Mouse (Mus musculus) ES-E14 (cell line): ENCODE results near the gene Phyhipl. TPM values are rescaled to one million over a fixed set of nuclear protein-coding genes. Genes with fewer than 3 reads are reported as not detected.

Source experiments
- DNase-seq: peaks from one replicate; pipeline ENCODE4 v3.0.0-alpha.2; 2013; ENCODE audit warnings: low read depth, low spot score
- H3K27ac ChIP-seq: 2 replicates; pipeline ENCODE4 v1.5.1; 2012; ENCODE audit warnings: low read depth, mild to moderate bottlenecking, low read length, moderate library complexity, mixed read lengths; ENCODE audit not compliant: poor library complexity, insufficient read depth, severe bottlenecking
- H3K36me3 ChIP-seq: 2 replicates; pipeline ENCODE4 v1.6.1; 2012; ENCODE audit warnings: mild to moderate bottlenecking, low read length, moderate library complexity, mixed read lengths; ENCODE audit not compliant: control insufficient read depth, poor library complexity, insufficient read depth, severe bottlenecking
- H3K4me1 ChIP-seq, 2 experiments: fragments of 150-350 bp in 1 of 2; sonication (generic) in 1 of 2; 2 replicates each; pipeline ENCODE4 v1.6.1; 2012; ENCODE audit warnings: low read length in 2 of 2, mild to moderate bottlenecking in 1 of 2, mixed read lengths in 1 of 2; ENCODE audit not compliant: control insufficient read depth in 2 of 2, insufficient read depth in 2 of 2, poor library complexity in 1 of 2
- H3K4me3 ChIP-seq, 2 experiments: fragments of 150-350 bp in 1 of 2; sonication (generic) in 1 of 2; 2 replicates each; pipeline ENCODE4 v1.5.1; 2012; ENCODE audit warnings: low read length in 2 of 2, low read depth in 1 of 2, mild to moderate bottlenecking in 1 of 2, mixed read lengths in 1 of 2; ENCODE audit not compliant: insufficient read depth in 1 of 2, poor library complexity in 1 of 2, severe bottlenecking in 1 of 2
- H3K9ac ChIP-seq: 2 replicates; pipeline ENCODE4 v1.6.1; 2012; ENCODE audit warnings: low read depth, mild to moderate bottlenecking, low read length, mixed read lengths; ENCODE audit not compliant: poor library complexity, insufficient read depth, severe bottlenecking
- H3K9me3 ChIP-seq: fragments of 150-350 bp; sonication (generic); 2 replicates; pipeline ENCODE4 v1.6.1; 2012; ENCODE audit warnings: low read depth, mild to moderate bottlenecking, low read length; ENCODE audit not compliant: control insufficient read depth, insufficient read depth
- CHD2 ChIP-seq: IDR thresholded peaks from 2 replicates; pipeline ENCODE4 v1.6.1; 2014; ENCODE audit warnings: mild to moderate bottlenecking, low read depth, low read length, inconsistent platforms
- HCFC1 ChIP-seq: IDR thresholded peaks from 2 replicates; pipeline ENCODE4 v1.6.1; 2012; ENCODE audit warnings: low read length, inconsistent platforms, borderline replicate concordance; ENCODE audit not compliant: insufficient read depth
- MAFK ChIP-seq: IDR thresholded peaks from 2 replicates; pipeline ENCODE4 v1.6.1; 2014; ENCODE audit warnings: mild to moderate bottlenecking, low read depth, low read length, inconsistent platforms; ENCODE audit not compliant: insufficient read depth
- ZC3H11A ChIP-seq: IDR thresholded peaks from 2 replicates; pipeline ENCODE4 v1.6.1; 2012; ENCODE audit warnings: low read depth, mild to moderate bottlenecking, inconsistent platforms, low read length, borderline replicate concordance
- ZNF384 ChIP-seq: IDR thresholded peaks from 2 replicates; pipeline ENCODE4 v1.6.1; 2012; ENCODE audit warnings: low read depth, low read length, inconsistent platforms
- in situ Hi-C, 2 experiments: fragments of 600-800 bp; cut with MboI; formaldehyde crosslinking; loops; one replicate each; pipeline ENCODE4 v1.15.1; 2025; ENCODE audit warnings: low sequenced_read_pairs in 2 of 2, inconsistent platforms in 1 of 2; ENCODE audit not compliant: unreplicated experiment in 2 of 2
- total RNA-seq: library from RNA; depleted of rRNA; stranded (reverse); fragments of 300-350 nt; gene quantifications from 2 replicates; pipeline ENCODE4 v1.2.3, GENCODE M21; 2012

The Phyhipl gene
- total RNA-seq, 1 experiment = 1.5 TPM

DNA sequence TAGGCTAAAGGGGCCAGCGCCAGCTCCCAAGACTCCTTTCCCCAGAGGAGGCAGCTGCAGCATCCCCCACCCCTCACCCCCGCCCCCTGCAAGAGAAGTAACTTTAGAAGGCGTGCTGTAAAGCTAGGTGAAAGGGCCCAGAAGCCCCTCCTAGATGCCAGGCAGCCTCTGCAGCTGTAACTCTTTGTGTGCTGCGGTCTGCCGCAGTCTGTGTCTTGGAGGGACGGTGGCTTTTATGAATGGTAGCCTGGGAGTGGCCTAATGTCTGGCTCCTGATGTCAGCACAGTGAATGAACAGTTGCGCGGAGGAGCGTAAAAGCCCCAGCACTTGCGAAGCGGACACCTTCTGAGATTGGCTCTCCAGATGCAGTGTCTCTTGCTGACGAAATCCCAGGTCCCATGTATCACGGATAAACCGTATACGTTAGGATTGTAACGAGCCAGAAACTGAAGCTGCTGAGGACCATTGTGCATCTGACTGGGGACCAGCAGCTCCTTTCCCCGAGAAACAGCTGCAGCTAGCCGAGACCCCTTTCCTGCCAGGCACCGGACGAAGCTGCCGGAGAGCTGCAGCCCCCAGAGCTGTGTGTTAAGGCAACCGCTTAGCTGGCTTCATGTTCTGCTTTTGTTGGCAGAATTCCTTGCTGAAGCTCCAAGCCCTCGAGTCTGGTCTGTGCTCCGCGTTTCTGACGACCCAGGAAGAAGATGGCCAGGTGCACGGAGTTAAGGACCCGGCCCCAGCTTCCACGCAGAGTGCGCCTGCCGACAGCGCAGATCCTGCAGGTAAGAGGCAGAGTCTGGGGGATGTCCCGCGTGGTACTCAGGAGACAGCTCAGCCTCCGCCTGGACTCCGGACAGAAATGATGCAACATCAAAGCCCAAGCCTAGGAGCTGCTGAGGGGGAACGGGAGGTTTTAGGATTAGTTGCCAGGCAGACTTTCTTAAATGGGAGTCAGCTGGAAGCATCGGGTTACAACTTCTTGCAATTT is 135.3 kb downstream of the Phyhipl start:
- Histone ChIP-seq H3K27ac (no peak overlapping the region), H3K9ac (peak overlapping the region; percentile 49; the same call in 1 of the 2 replicates), H3K9me3 (no peaks in the 10 kb centered on the region), H3K36me3 (no peaks in the 10 kb centered on the region), H3K4me1 (peaks cover 1 to 5% of the 10 kb centered on the region in 2 experiments; a peak in 3 of 4 replicates), H3K4me3 (peak overlapping the region; percentile 62 to 71)
- no peak for DNase-seq
- in situ Hi-C loops = no loop called here
- TF ChIP-seq ZNF384 (no peak), MAFK (no peak), CHD2 (no peak), HCFC1 (no peak), ZC3H11A (no peak)

GRCm38 (mm10) chr10:70519640-70520099 is 136.1 kb downstream of the Phyhipl start:
- peak overlapping the region; percentile 50 to 62; a peak in 3 of 4 replicates for H3K4me3 ChIP-seq
- in situ Hi-C loops = no loop called here
- no peaks in the 10 kb centered on the region for H3K36me3 ChIP-seq
- no peak for DNase-seq
- no peaks in the 10 kb centered on the region for H3K9me3 ChIP-seq
- H3K4me1 ChIP-seq = peaks cover 1 to 5% of the 10 kb centered on the region in 2 experiments; a peak in 3 of 4 replicates
- no peak overlapping the region for H3K27ac ChIP-seq
- H3K9ac ChIP-seq = no peak overlapping the region
- TF ChIP-seq CHD2 (no peak), HCFC1 (no peak), ZNF384 (no peak), MAFK (no peak), ZC3H11A (no peak)

DNA sequence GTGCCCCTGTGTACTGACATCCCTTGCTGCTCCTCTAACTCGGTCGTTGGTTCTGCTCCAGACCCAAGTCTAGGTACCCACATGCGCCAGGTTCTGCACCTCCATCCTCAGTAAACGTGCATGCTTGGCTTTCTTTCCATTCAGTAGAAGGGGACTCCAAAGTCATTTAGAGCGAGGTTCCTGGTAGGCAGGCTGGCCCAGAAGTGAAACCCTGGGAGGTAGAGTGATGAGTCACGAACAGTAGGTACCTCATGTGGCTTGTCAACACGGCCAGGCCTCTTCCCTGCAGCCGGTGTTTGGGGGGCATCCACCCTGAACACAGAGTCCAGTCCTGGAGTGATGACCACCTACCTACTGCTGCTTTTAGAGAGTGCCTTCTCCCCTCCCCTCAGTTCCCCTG is 139.1 kb downstream of the Phyhipl start:
- Histone ChIP-seq H3K4me1 (peaks cover under 1 to 5% of the 10 kb centered on the region in 2 experiments; a peak in 3 of 4 replicates), H3K36me3 (no peaks in the 10 kb centered on the region), H3K4me3 (no peak overlapping the region), H3K27ac (no peak overlapping the region), H3K9ac (no peak overlapping the region), H3K9me3 (no peaks in the 10 kb centered on the region)
- DNase-seq = no peak
- no peak for TF ChIP-seq ZC3H11A
- no peak for TF ChIP-seq CHD2
- TF ChIP-seq MAFK = no peak
- no peak for TF ChIP-seq ZNF384
- TF ChIP-seq HCFC1 = no peak
- in situ Hi-C loops = no loop called here

DNA sequence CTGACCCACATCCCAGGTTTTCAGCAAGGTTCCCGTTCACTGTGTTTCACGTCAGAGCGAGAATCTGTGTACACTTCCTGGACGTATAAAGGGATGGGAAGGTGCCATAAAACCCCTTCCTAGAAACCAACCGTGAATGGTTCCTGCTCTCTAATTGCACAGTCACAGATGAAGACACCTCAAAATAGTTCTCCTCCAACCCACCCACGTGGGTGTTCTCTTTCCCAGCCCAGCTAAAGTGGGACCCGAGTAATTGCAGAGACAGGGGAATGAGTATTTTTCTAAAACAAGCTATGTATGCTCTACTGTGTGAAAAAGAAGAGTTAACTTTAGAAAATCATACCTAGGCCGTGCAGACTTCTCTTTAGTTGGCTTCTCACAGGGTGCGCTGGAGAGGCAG is 140.9 kb downstream of the Phyhipl start:
- Histone ChIP-seq H3K4me3 (no peak overlapping the region), H3K9me3 (no peaks in the 10 kb centered on the region), H3K27ac (peak overlapping the region; percentile 12; the same call in 1 of the 2 replicates), H3K9ac (no peak overlapping the region), H3K4me1 (peaks cover 0 to 4% of the 10 kb centered on the region in 2 experiments; a peak in 2 of 4 replicates), H3K36me3 (no peaks in the 10 kb centered on the region)
- in situ Hi-C loops = no loop called here
- DNase-seq = no peak
- TF ChIP-seq HCFC1 (no peak), ZC3H11A (no peak), ZNF384 (no peak), MAFK (no peak), CHD2 (no peak)
